Comparison of ENCODE assay signal across 19 mouse cellular contexts in genomic region chr4:135054353-135054752, GRCm38 (mm10).
A peak's percentile ranks its signal among the peaks of the same experiment; 100 is the strongest.
DNase-seq lines count a peak whose midpoint lies in the region; ATAC-seq lines count a peak whose summit lies in the region.
"Had no signal": no experiment of that assay in that cellular context is flagged by ENCODE, and none has a peak within 500 bp of the region (broad histone marks: within the 10 kb centered on the region; RNA-seq: fewer than 3 reads in every experiment).

No protein-coding gene starts in this region.

- H3K4me1 ChIP-seq in liver, embryonic 13.5 days (replicated peaks), result peaks cover 14% of the 10 kb centered on the region

- peak overlapping the region; percentile 47; the same call in 1 of the 2 replicates for H3K27ac ChIP-seq in liver, embryonic 13.5 days
- H3K27ac ChIP-seq: kidney, embryonic 15.5 days; limb, embryonic 12.5 days had no signal

- no peaks in the 10 kb centered on the region; the same call in 1 of the 2 replicates for H3K27me3 ChIP-seq in liver, embryonic 13.5 days
- H3K27me3 ChIP-seq: kidney, embryonic 15.5 days had no signal

- H3K9ac ChIP-seq in liver, embryonic 13.5 days, result no peak overlapping the region
- H3K9ac ChIP-seq: forebrain, postnatal 0 days; kidney, embryonic 15.5 days had no signal

- no peaks in the 10 kb centered on the region for H3K36me3 ChIP-seq in liver, embryonic 13.5 days
- H3K36me3 ChIP-seq: G1E; kidney, embryonic 15.5 days; limb, embryonic 12.5 days had no signal

- 25% methylated on average over 10 of the region's 10 CpGs for WGBS in liver, embryonic 13.5 days (ENCODE audit: insufficient replicate concordance)

- ATAC-seq in liver, embryonic 13.5 days (ENCODE audit: low read depth), result no peak
- peak; percentile 66 for ATAC-seq in common myeloid progenitor, adult 5-6 weeks (replicated peaks; ENCODE audit: low read depth, poor library complexity, severe bottlenecking)
- peak; percentile 56 for ATAC-seq in megakaryocyte progenitor cell, adult 5-6 weeks (replicated peaks; ENCODE audit: poor library complexity)
- ATAC-seq: forebrain, postnatal 0 days; hindbrain, embryonic 16.5 days had no signal

- H3K4me2 ChIP-seq in liver, embryonic 13.5 days, result no peak overlapping the region
- H3K4me2 ChIP-seq: kidney, embryonic 15.5 days; limb, embryonic 12.5 days had no signal

- 0 out of 2 replicates have a peak, but pooled peaks cover 5% of the 10 kb centered on the region for H3K9me3 ChIP-seq in liver, embryonic 13.5 days (replicated peaks)

- no peak for DNase-seq in liver, embryonic 13.5 days
- DNase-seq in liver, result no peak
- peak; percentile 20 to 24 for DNase-seq in B cell, adult 2 months
- DNase-seq in kidney, adult 11 months, result no peak
- no peak for DNase-seq in cerebellum, postnatal 4 days (ENCODE audit: low spot score in 2 of 2)
- DNase-seq: adrenal gland, postnatal 10 days; cerebellum, adult 9-11 months; forebrain, postnatal 0 days; gastrocnemius, postnatal 14 days; heart, postnatal 10 days; right cerebral cortex, adult 18-20 months; spleen, adult 18-20 months had no signal

- no peak overlapping the region for H3K4me3 ChIP-seq in liver, embryonic 13.5 days (replicated peaks)
- H3K4me3 ChIP-seq: kidney, embryonic 15.5 days; limb, embryonic 12.5 days; myocyte had no signal

Comparison
In these comparisons a context has a peak if more than half of its experiments do, and no peak if none do; other contexts are left out.
1. DNase-seq: peak in B cell, adult 2 months (2 of 2); none in liver, embryonic 13.5 days (single experiment), liver (single experiment), kidney, adult 11 months (single experiment) and cerebellum, postnatal 4 days (0 of 2).